ENCODE assay signal across 8 mouse cellular contexts in genomic region chr7:28972542-28972985, GRCm38 (mm10). TPM values are rescaled to one million over a fixed set of nuclear protein-coding genes. Genes with fewer than 3 reads are reported as not detected.
A peak's percentile ranks its signal among the peaks of the same experiment; 100 is the strongest.
DNase-seq lines count a peak whose midpoint lies in the region; TF ChIP-seq lines count a peak whose summit lies in the region.

No protein-coding gene starts in this region.

- TF ChIP-seq POLR2A in MEL (IDR thresholded peaks at IDR 0.05; ENCODE audit: control insufficient read depth in 1 of 2, insufficient read depth in 1 of 2, low read depth in 1 of 2, low read length in 2 of 2, poor library complexity in 1 of 2), result no peak

- no peaks in the 10 kb centered on the region for H3K27me3 ChIP-seq in MEL (ENCODE audit: control insufficient read depth in 1 of 2, insufficient read depth in 2 of 2, low read length in 2 of 2)

- no peak for TF ChIP-seq EP300 in MEL (IDR thresholded peaks at IDR 0.05; ENCODE audit: low read depth in 1 of 2, low read length in 2 of 2)

- H3K27ac ChIP-seq in MEL (ENCODE audit: control insufficient read depth, low read depth, low read length), result no peak overlapping the region

- no peaks in the 10 kb centered on the region for H3K4me1 ChIP-seq in MEL (ENCODE audit: control insufficient read depth in 1 of 2, insufficient read depth in 2 of 2, low read length in 2 of 2)

- 0 out of 2 replicates have a peak, but pooled peaks cover 2% of the 10 kb centered on the region for H3K79me2 ChIP-seq in MEL (ENCODE audit: control insufficient read depth, insufficient read depth, low read length, poor library complexity)

- TF ChIP-seq RAD21 in MEL (IDR thresholded peaks at IDR 0.05; ENCODE audit: low read depth, low read length), result peak; percentile 44

- H3K36me3 ChIP-seq in MEL (ENCODE audit: control insufficient read depth in 1 of 2, insufficient read depth in 2 of 2, low read length in 2 of 2), result peaks cover 0 to 3% of the 10 kb centered on the region in 2 experiments; a peak in 3 of 4 replicates

- H3K4me3 ChIP-seq in MEL (ENCODE audit: control insufficient read depth in 1 of 2, insufficient read depth in 1 of 2, low read depth in 2 of 2, low read length in 2 of 2), result no peak overlapping the region

- TF ChIP-seq CTCF in MEL (IDR thresholded peaks at IDR 0.05 in 2 of 3, conservative IDR thresholded peaks at IDR 0.05 in 1 of 3; ENCODE audit: control insufficient read depth in 1 of 3, insufficient read depth in 1 of 3, low read depth in 2 of 3, low read length in 3 of 3, poor library complexity in 1 of 3, severe bottlenecking in 1 of 3), result peak; percentile 77 to 92 (median 83)

- H3K9me3 ChIP-seq in MEL (replicated peaks; ENCODE audit: insufficient read depth, low read length), result no peaks in the 10 kb centered on the region

- H3K9ac ChIP-seq in MEL (ENCODE audit: control insufficient read depth, low read depth, low read length, poor library complexity, severe bottlenecking), result no peak overlapping the region

- DNase-seq in 3T3-L1 (ENCODE audit: low read depth, low spot score) (peak; percentile 94), MEL (ENCODE audit: low read depth, low spot score) (peak; percentile 83)
- peak; percentile 84 to 93 for DNase-seq in cerebellum, postnatal 14 days
- DNase-seq in gastrocnemius, postnatal 25 days, result peak; percentile 50
- peak; percentile 93 to 94 for DNase-seq in kidney, postnatal 4 days
- DNase-seq in lung, adult 18-20 months, result peak; percentile 76 to 78
- DNase-seq in retina, adult 2 months (ENCODE audit: low read depth, low spot score), result peak; percentile 36
- DNase-seq in thymus, postnatal 25 days, result peak; percentile 80

TF ChIP-seq in MEL, 35 proteins besides CTCF, POLR2A, EP300 and RAD21:
- peak; percentile 71 for TF ChIP-seq SMC3 (IDR thresholded peaks at IDR 0.05; ENCODE audit: low read depth, low read length)
- TF ChIP-seq ZNF384 (IDR thresholded peaks at IDR 0.05; ENCODE audit: low read depth, low read length), result peak; percentile 91
- no peak for TF ChIP-seq POLR2AphosphoS2 (IDR thresholded peaks at IDR 0.05; ENCODE audit: low read length)
- no peak for TF ChIP-seq BHLHE40 (IDR thresholded peaks at IDR 0.05; ENCODE audit: borderline replicate concordance, low read depth, low read length)
TF ChIP-seq in MEL: peak in this region for 2.

RNA-seq across cellular contexts. Expression of gene Eif3k, which starts 9.1 kb away (rescaled TPM):
- total RNA-seq in MEL (2012; rRNA removed), result 525 and 545 TPM in 2 replicates
- 100 to 1,000 TPM in 1 of 2 experiments, not detected in 1; 671 TPM for polyA plus RNA-seq in MEL (2012; ENCODE audit: insufficient read depth in 1 of 2, insufficient read length in 2 of 2, low read depth in 1 of 2, low replicate concordance in 2 of 2, missing spikeins in 1 of 2)
- 100 to 1,000 TPM; 116 to 137 TPM for total RNA-seq in gastrocnemius, postnatal 25 days (2021)

RNA-seq across cellular contexts. Expression of gene Map4k1, which starts 9.3 kb away (rescaled TPM):
- total RNA-seq in MEL (2012; rRNA removed), result 17.3 and 19.3 TPM in 2 replicates
- 10 to 100 TPM in 1 of 2 experiments, not detected in 1; 50.8 TPM for polyA plus RNA-seq in MEL (2012; ENCODE audit: insufficient read depth in 1 of 2, insufficient read length in 2 of 2, low read depth in 1 of 2, low replicate concordance in 2 of 2, missing spikeins in 1 of 2)
- under 1 TPM; 0.29 to 0.36 TPM for total RNA-seq in gastrocnemius, postnatal 25 days (2021)

RNA-seq across cellular contexts. Expression of gene Actn4, which starts 10.4 kb away (rescaled TPM):
- 60.5 and 66.3 TPM in 2 replicates for total RNA-seq in MEL (2012; rRNA removed)
- 100 to 1,000 TPM in 1 of 2 experiments, not detected in 1; 267 TPM for polyA plus RNA-seq in MEL (2012; ENCODE audit: insufficient read depth in 1 of 2, insufficient read length in 2 of 2, low read depth in 1 of 2, low replicate concordance in 2 of 2, missing spikeins in 1 of 2)
- total RNA-seq in gastrocnemius, postnatal 25 days (2021), result 10 to 100 TPM; 36.7 to 45.8 TPM

Comparison
In these comparisons a context has a peak if more than half of its experiments do, and no peak if none do; other contexts are left out.
1. DNase-seq: peak in every context shown above with its lines; median percentile 94 in 3T3-L1; 94 in kidney, postnatal 4 days; 88 in cerebellum, postnatal 14 days; 83 in MEL; 80 in thymus, postnatal 25 days; 77 in lung, adult 18-20 months; 50 in gastrocnemius, postnatal 25 days; 36 in retina, adult 2 months.
2. RNA of gene Map4k1, which starts 9.3 kb away (total RNA-seq): 17.3 to 19.3 TPM in MEL; 0.29 to 0.36 TPM in gastrocnemius, postnatal 25 days; every median in the first group is over 10 times any median in the second.